Mouse (Mus musculus): ENCODE measurements around the gene Hist1h3g. TPM values are rescaled to one million over a fixed set of nuclear protein-coding genes. Genes with fewer than 3 reads are reported as not detected.

Gene Hist1h3g
- polyA plus RNA-seq, 1 experiment from 2014 or later, result not detected

Small RNA genes lying within 50 kb of the gene (microRNA-seq; reads per million reads assigned to microRNA genes)
- gene Gm44297, result not detected
- gene Gm44359, result not detected
- gene Gm44394, result not detected
- gene n-TStga1, result not detected

Other genes with a start within 250 kb of the Hist1h3g start
- 11.8 and 14.7 TPM in 2 replicates for gene Zfp322a, start 166.2 kb upstream of the Hist1h3g start, polyA plus RNA-seq (2021; fragmentation: Nextera tagmentation)
- gene Abt1, start 111.6 kb upstream of the Hist1h3g start, polyA plus RNA-seq (2021; fragmentation: Nextera tagmentation), result 7.2 and 7.9 TPM in 2 replicates
- gene Btn1a1, start 69.5 kb upstream of the Hist1h3g start, polyA plus RNA-seq (2021; fragmentation: Nextera tagmentation), result not detected in 2 replicates
- gene Btn2a2, start 46.6 kb upstream of the Hist1h3g start, polyA plus RNA-seq (2021; fragmentation: Nextera tagmentation), result 0.26 and 0.46 TPM in 2 replicates
- gene Hist1h4h, start 4.4 kb upstream of the Hist1h3g start, polyA plus RNA-seq (2021; fragmentation: Nextera tagmentation), result 62.0 and 135 TPM in 2 replicates
- not detected in 2 replicates for gene Hist1h2af, start 1.5 kb upstream of the Hist1h3g start, polyA plus RNA-seq (2021; fragmentation: Nextera tagmentation)
- gene Hist1h2bh, start 8.0 kb downstream of the Hist1h3g start, polyA plus RNA-seq (2021; fragmentation: Nextera tagmentation), result 0.20 and 0.25 TPM in 2 replicates
- gene Hist1h3f, start 8.6 kb downstream of the Hist1h3g start, polyA plus RNA-seq (2021; fragmentation: Nextera tagmentation), result 0.14 TPM in 1 of 2 replicates, not detected in the other
- gene Hist1h4f, start 16.2 kb downstream of the Hist1h3g start, polyA plus RNA-seq (2021; fragmentation: Nextera tagmentation), result not detected in 2 replicates
- 0.03 and 0.10 TPM in 2 replicates for gene Hist1h1d, start 17.8 kb downstream of the Hist1h3g start, polyA plus RNA-seq (2021; fragmentation: Nextera tagmentation)
- 1.1 and 1.8 TPM in 2 replicates for gene Hist1h3e, start 26.9 kb downstream of the Hist1h3g start, polyA plus RNA-seq (2021; fragmentation: Nextera tagmentation)
- gene Hist1h2ae, start 35.8 kb downstream of the Hist1h3g start, polyA plus RNA-seq (2021; fragmentation: Nextera tagmentation), result 8.0 and 8.1 TPM in 2 replicates
- gene Hist1h2bg, start 36.0 kb downstream of the Hist1h3g start, polyA plus RNA-seq (2021; fragmentation: Nextera tagmentation), result 3.4 and 4.7 TPM in 2 replicates
- 1.1 TPM in 1 of 2 replicates, not detected in the other for gene Hist1h2bf, start 38.8 kb downstream of the Hist1h3g start, polyA plus RNA-seq (2021; fragmentation: Nextera tagmentation)
- gene Hist1h2ad, start 39.0 kb downstream of the Hist1h3g start, polyA plus RNA-seq (2021; fragmentation: Nextera tagmentation), result not detected in 2 replicates
- gene Hist1h3d, start 40.3 kb downstream of the Hist1h3g start, polyA plus RNA-seq (2021; fragmentation: Nextera tagmentation), result 0.60 and 0.88 TPM in 2 replicates
- gene Hist1h4d, start 46.2 kb downstream of the Hist1h3g start, polyA plus RNA-seq (2021; fragmentation: Nextera tagmentation), result 7.7 and 14.9 TPM in 2 replicates
- 4.3 and 6.3 TPM in 2 replicates for gene Hist1h2be, start 85.7 kb downstream of the Hist1h3g start, polyA plus RNA-seq (2021; fragmentation: Nextera tagmentation)
- 9.9 and 12.4 TPM in 2 replicates for gene Hist1h1e, start 87.1 kb downstream of the Hist1h3g start, polyA plus RNA-seq (2021; fragmentation: Nextera tagmentation)
- 2.2 and 4.2 TPM in 2 replicates for gene Hist1h2ac, start 148.5 kb downstream of the Hist1h3g start, polyA plus RNA-seq (2021; fragmentation: Nextera tagmentation)
- 125 and 195 TPM in 2 replicates for gene Hist1h2bc, start 148.8 kb downstream of the Hist1h3g start, polyA plus RNA-seq (2021; fragmentation: Nextera tagmentation)
- not detected in 2 replicates for gene Hist1h1t, start 160.4 kb downstream of the Hist1h3g start, polyA plus RNA-seq (2021; fragmentation: Nextera tagmentation)
- gene Hist1h4c, start 163.0 kb downstream of the Hist1h3g start, polyA plus RNA-seq (2021; fragmentation: Nextera tagmentation), result 3.0 and 6.5 TPM in 2 replicates
- gene Hfe, start 175.4 kb downstream of the Hist1h3g start, polyA plus RNA-seq (2021; fragmentation: Nextera tagmentation), result 6.8 and 7.3 TPM in 2 replicates
- 8.2 and 11.8 TPM in 2 replicates for gene Hist1h1c, start 203.4 kb downstream of the Hist1h3g start, polyA plus RNA-seq (2021; fragmentation: Nextera tagmentation)
- 0.43 and 0.45 TPM in 2 replicates for gene Hist1h3c, start 210.2 kb downstream of the Hist1h3g start, polyA plus RNA-seq (2021; fragmentation: Nextera tagmentation)
- 0.92 TPM in 1 of 2 replicates, not detected in the other for gene Hist1h2bb, start 211.3 kb downstream of the Hist1h3g start, polyA plus RNA-seq (2021; fragmentation: Nextera tagmentation)
- 3.4 and 5.1 TPM in 2 replicates for gene Hist1h2ab, start 215.7 kb downstream of the Hist1h3g start, polyA plus RNA-seq (2021; fragmentation: Nextera tagmentation)
- 0.31 TPM in 1 of 2 replicates, not detected in the other for gene Hist1h3b, start 216.8 kb downstream of the Hist1h3g start, polyA plus RNA-seq (2021; fragmentation: Nextera tagmentation)
- not detected in 2 replicates for gene Hist1h4b, start 221.6 kb downstream of the Hist1h3g start, polyA plus RNA-seq (2021; fragmentation: Nextera tagmentation)
- 0.34 TPM in 1 of 2 replicates, not detected in the other for gene Hist1h4a, start 225.8 kb downstream of the Hist1h3g start, polyA plus RNA-seq (2021; fragmentation: Nextera tagmentation)
- gene Hist1h3a, start 227.0 kb downstream of the Hist1h3g start, polyA plus RNA-seq (2021; fragmentation: Nextera tagmentation), result not detected in 2 replicates
- gene Hist1h1a, start 228.2 kb downstream of the Hist1h3g start, polyA plus RNA-seq (2021; fragmentation: Nextera tagmentation), result 0.20 TPM in 1 of 2 replicates, not detected in the other
- not detected in 2 replicates for gene Trim38, start 234.5 kb downstream of the Hist1h3g start, polyA plus RNA-seq (2021; fragmentation: Nextera tagmentation)

Data from layer of hippocampus, adult 6 months (tissue).